Mouse (Mus musculus): ENCODE data around the gene Ap4b1.

Gene Ap4b1

DNA sequence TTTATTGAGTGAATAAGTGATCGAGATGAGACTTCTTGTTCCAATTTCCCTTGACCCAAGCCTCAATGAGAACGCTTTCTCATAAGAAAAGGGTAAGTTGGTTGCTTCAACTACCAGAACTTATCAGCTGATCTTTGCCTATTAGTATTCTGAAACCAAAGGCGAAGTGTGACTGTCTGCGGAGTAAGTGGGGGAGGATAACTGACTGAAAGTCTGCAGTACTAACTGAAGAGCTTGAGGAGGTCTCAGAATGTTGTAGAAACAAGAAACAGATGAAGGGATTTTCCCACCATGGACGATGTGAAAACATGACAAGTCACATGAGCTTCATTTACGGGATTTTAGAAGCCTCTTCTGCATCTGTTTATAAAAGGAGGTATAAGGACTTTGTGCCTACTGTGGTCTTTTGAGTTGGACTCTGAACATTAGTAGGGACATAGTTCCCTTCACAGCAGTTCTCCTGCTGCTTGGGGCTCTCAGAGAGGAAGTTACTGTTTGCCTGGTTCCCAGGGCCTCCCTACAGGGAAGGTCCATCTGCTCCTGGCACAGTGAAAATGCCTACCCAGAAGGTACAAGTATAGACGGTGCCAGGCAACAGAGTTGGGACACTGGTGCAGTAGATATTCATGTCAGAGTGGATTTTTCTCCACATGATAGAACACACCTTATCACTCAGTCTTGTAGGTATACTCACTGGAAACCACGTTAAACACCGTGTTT is 41.5 kb downstream of the Ap4b1 start:
- in situ Hi-C loops (cut with MboI; ENCODE audit: unreplicated experiment in 2 of 2) = loop anchor here (5.0 kb wide), 1 partner anchor 36 kb away; no protein-coding TSS in a partner anchor

DNA sequence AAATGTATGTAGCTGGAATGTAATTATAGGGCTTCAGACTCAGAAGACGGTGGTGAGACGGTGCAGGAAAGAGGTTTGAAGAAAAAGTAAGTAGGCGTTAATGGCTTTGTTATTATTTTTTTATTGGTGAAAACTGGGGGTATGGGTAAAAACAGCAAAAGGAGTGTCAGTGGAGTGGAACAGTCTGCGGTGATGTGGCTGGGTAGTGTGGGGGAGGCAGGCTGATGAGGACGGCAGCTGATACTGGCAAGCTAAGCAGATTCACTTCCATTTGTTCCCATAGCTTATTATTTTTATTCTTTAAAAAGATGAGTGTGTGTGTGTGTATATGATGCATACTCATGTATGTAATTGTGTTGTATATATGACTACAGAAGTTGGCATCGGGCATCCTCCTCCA is 42.2 kb downstream of the Ap4b1 start:
- in situ Hi-C loops (cut with MboI; ENCODE audit: unreplicated experiment in 2 of 2) = loop anchor here (5.0 kb wide), 1 partner anchor 36 kb away; no protein-coding TSS in a partner anchor

DNA sequence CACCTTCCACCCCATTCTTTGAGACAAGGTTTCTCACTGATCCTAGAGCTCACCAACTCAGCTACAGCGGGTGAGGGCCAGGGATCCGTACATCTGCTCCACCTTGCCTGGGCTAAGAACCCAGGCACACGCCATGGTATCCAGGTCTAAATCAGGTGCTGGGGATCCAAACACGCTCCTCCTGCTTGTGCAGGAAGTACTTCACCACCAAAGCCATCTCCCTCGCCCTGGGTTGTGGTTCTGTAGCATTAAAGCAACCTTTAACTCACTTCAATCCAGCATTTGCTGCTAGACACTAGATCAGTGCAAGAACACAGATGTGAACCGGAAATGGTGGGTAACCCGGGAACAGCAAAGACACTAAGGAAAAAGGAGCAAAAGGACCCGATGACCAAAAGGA is 42.6 kb downstream of the Ap4b1 start:
- in situ Hi-C loops (cut with MboI; ENCODE audit: unreplicated experiment in 2 of 2) = loop anchor here (5.0 kb wide), 1 partner anchor 35 kb away; no protein-coding TSS in a partner anchor

DNA sequence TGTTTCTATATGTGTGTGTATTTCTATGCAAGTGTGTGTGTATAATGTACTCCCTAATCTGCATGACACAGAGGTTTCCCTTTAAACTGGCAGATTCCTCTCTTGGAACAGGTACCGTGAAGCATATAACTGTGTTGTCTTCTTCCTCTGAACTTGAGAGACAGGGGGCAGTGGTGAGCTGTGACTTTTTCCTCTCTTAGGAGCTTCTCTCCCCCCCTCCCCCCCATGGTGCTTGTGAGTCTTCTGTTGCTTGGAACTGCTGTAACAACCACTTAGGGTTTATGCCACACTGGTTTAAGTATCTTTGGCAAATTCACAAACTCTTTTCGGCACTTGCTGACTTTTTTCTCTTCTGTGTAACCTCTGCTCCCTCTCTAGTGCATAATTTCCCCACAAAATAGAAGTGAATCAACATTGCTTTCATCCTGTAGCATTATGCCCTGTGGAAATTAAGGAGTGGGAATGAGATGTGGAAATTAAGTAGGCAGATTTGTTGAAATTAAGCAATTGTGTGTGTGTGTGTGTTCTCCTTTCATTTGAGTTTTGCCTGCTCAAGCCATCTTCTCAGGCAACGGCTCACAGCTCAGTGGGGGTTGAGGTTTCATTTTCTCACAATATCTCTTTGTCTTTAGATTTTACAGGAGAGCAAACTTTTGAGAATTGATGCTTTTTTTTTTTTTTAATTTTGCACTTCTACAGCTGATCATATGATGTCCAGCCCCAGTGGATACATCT is 43.4 kb downstream of the Ap4b1 start:
- in situ Hi-C loops (cut with MboI; ENCODE audit: unreplicated experiment in 2 of 2) = loop anchor here (5.0 kb wide), 1 partner anchor 35 kb away; no protein-coding TSS in a partner anchor

DNA sequence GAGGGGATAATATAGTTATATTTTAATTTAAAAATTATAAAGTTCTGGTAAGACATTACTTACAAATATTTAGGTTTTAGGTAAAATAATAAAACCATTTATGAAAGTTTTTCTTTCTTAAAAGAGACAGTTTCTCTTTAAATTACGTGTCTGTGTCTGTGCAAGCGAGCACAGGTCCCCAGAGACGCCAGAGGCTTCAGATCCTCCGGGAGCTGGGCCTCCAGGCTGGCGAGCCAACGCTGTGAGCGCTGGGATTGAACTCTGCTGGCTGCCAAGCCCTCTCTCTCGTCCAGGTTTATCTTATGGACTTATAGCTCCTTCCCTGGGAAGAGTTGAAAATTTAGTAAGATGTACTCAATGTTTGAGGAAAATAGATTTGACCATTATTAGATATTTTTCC is 44.5 kb downstream of the Ap4b1 start:
- in situ Hi-C loops (cut with MboI; ENCODE audit: unreplicated experiment in 2 of 2) = loop anchor here (5.0 kb wide), 1 partner anchor 33 kb away; no protein-coding TSS in a partner anchor

DNA sequence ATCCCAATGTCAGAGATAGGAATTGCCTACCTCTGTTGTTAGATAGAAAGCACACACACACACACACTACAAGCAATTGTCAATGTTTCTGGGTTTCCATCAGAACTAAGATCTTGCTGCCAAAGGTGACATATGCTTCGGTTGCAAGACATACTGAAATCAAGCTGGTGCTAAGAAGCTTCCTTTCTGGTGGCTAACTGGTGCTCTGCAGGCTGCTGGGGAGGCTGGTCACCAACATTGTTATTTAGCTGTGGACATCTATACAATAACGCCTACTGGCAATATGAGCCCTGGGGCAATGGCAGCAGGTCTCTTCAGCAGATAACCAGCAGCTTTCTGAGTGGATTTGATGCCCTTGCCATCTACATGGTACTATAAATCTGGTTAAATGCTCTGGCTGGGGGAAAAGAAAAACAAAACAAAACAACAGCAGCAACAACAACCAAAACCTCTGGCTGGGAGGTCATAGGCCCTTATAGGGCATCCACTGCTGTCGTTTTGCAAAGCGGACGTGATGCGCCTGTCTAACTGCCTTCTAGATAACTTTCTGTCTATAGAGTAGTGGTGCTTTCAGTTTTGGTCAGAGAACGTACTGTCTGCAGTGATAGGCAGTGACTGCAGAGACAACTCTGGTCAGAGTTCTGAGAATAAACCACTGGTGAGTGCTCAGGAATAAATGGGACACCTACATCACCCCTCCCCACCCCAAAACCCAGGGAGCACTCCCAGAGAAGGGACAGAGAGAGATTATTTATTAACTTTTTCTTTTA is 47.9 kb downstream of the Ap4b1 start:
- in situ Hi-C loops (cut with MboI; ENCODE audit: unreplicated experiment in 2 of 2) = no loop called here

DNA sequence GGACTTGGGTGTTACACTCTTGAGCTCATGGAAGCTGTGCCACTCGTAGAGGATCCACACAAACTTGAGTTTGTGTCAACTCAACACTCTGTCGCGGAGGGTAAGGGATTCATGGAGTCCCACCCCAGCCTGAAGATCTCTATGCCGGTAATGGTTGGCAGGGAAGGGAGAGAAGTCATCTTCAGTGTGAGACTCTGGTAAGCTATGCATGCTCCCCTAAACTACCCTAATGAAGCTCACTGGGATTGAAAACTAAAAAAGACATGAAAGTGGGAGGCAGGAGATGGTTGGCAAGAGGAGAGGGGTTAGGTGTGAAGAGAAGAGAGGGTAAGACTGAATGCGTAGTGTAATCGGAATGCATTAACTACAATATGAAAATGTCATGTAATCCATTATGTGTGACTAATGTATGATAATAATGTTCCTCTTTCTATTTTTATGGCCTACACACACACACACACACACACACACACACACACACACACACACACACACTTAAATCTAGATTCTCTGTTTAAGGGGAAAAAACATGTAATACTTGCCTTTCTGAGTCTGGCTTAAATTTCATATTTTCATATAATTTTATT is 48.8 kb downstream of the Ap4b1 start:
- in situ Hi-C loops (cut with MboI; ENCODE audit: unreplicated experiment in 2 of 2) = no loop called here

DNA sequence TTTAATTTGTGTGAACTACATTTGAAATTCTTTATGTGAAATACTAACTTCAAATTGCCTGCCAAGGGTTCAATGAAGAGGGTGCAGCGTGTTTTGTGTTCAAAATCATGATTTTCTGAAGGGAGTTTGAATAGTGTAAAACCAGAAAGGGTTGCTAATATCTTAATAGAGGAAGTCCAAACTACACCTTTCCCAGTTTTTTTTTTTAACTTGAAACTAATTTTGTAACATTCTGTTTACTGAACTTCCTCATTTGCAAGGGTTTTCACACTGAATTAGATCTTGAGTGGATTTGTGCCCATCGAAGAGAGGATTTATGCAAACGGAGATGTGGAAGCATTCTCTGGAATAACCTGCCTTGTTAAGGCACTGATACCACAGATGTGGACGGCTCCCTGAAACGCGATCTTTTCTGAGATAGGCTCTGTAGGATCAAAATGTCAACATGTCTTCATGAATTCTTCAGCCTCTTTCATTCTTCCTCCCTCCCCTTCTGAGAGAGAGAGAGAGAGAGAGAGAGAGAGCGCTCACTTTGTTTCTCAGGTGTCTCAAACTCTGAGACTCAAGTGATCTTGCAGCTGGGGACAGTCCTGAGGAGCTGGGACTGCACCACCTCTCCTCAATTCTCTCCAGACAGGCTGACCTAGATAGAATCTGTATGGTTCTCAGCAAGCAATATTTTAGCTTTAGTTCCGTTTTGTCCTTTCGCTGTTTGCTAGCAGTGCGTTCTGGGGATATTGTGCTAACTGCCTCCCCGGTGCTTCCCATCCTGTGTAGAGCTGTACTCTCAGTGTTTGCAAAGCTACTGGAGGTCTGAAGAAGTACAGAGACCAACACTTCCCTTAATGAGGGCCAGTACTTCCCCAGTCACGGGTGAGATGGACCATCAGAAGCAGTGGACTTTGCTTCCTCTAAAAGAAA is 49.8 kb downstream of the Ap4b1 start, which contains the start of gene Ptpn22:
Ptpn22 (plus strand) TSS at position 915 of the 921 bp plus-strand sequence.
- in situ Hi-C loops (cut with MboI; ENCODE audit: unreplicated experiment in 2 of 2) = no loop called here

DNA sequence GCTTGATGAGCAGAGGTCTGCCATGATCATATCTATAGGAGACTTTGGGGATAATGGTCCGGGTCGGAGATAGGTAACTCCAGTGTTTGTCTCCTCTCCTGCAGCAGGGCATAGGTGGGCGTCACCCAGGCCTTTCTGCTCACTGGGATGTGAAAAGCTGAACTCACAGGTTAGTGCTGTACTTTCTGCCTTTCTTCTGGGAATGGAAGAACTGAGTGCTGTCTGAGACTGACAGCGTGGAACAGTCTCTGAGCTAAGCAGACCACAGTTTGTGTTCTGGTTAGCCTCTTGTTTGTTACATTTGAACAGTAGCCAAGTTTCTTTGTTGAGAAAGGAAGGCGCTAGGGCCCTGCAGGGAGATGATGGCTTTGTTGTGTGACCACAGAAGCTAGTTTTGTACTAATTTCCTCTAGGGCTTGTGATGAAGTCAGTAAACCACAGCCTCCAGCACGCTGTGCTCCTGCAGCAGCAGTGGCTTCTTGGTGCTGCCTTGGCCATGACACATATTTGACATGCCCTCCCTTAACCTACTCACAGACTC is 50.6 kb downstream of the Ap4b1 start:
- in situ Hi-C loops (cut with MboI; ENCODE audit: unreplicated experiment in 2 of 2) = no loop called here

DNA sequence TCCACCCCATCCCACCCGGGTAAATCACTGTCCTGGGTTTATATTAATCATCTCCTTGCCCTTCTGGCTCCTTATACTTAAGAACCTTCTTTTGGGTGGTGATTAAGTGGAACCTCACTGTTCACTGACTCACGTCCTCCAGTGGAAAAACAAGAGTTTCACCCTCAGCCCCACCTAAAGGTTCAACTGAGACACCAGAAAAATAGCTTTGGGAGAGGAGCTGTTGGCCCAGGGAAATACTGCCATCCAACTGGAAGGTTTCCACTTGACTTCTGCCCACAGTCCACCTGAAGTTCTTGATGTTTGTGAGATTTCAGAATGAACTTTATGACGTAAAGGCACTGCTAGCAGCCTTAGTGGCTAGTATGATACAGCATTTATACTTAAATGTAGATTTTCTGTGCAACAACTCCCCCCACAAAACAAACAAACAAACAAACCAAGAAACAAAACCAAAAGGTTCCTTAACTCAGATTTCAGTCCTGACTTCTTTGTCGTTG is 53.5 kb downstream of the Ap4b1 start:
- in situ Hi-C loops (cut with MboI; ENCODE audit: unreplicated experiment in 2 of 2) = no loop called here

DNA sequence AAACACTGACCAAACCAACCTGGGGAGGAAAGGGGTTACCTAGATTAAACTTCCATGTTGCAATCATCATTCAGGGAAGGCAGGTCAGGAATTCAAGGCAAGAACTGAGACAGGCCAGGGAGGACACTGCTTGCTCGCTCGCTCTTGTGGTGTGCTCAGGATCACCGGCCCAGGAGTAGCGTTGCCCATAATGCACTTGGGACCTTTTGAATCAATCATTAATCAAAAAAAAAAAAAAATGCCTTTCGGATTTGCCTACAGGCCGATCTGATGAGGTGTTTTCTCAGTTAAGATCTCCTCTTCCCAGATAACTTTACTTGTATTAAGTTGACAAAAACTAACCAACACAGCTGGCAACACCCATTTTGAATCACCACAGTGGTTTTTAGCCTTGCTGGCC is 54.9 kb downstream of the Ap4b1 start:
- in situ Hi-C loops (cut with MboI; ENCODE audit: unreplicated experiment in 2 of 2) = no loop called here

DNA sequence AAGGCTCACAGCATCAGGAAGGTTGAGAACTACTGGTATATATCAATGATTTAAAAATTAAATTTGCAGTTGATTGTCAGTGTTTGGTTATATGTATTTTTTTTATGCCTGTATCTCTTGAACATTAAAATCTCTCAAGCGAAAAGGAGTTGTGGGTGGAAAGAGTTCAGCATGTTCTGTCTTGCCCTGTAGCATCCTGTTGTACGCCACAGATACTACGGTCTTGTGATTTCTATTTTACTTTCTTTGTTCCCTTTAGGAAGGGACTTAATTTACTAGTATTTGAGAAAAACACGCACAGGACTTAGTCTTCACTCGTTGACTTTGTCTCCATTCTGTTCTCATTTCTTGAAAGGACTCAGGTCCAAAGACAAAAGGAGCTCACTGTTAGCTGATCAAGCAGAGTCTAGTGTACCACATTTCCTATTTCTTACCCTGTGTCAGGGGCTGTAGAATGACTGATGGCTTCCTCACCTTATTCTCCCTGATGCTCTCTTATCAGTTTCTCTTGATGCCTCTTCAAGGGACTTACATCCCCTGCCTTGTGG is 58.2 kb downstream of the Ap4b1 start:
- in situ Hi-C loops (cut with MboI; ENCODE audit: unreplicated experiment in 2 of 2) = no loop called here

DNA sequence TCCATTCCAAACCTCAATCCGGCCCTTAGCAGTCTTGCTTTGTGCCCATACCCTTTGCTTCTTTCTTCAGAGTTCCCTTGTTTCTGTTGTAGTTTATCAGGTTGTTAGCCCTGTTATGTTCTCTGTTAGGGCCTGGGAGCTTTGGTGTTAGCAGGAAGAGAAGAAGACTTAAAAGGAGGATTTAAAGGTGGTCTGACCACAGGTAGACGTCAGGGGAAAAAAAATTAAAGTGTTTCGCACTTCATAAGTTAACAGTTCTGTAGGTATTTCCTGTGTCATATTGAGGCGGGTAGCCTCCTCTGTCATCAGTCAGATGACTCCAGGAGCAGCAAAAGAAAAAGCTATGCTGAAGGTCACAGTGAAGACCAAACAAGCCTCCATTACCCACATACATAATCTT is 58.7 kb downstream of the Ap4b1 start:
- in situ Hi-C loops (cut with MboI; ENCODE audit: unreplicated experiment in 2 of 2) = no loop called here
